Mouse (Mus musculus) ovary, postnatal 10 days (tissue): ENCODE measurements around the gene Epha3.

Experiments
- DNase-seq: peaks from one replicate; pipeline ENCODE4 v3.0.0; 2022; ENCODE audit warnings: low spot score

Epha3 gene

GRCm38 (mm10) chr16:63783544-63783943, 80.4 kb downstream of the Epha3 start:
- DNase-seq, result no peak

GRCm38 (mm10) chr16:63782101-63782500, 81.9 kb downstream of the Epha3 start:
- DNase-seq, result no peak

- no peak for DNase-seq
Measured at GRCm38 (mm10) chr16:63780151-63780550, 83.8 kb downstream of the Epha3 start.

GRCm38 (mm10) chr16:63777811-63778210, 86.2 kb downstream of the Epha3 start:
- DNase-seq, result no peak

- DNase-seq, result no peak
Measured at GRCm38 (mm10) chr16:63772566-63772965, 91.4 kb downstream of the Epha3 start.

GRCm38 (mm10) chr16:63767589-63767988, 96.4 kb downstream of the Epha3 start:
- DNase-seq, result no peak

GRCm38 (mm10) chr16:63761177-63761576, 102.8 kb downstream of the Epha3 start:
- no peak for DNase-seq

GRCm38 (mm10) chr16:63760112-63760511, 103.9 kb downstream of the Epha3 start:
- DNase-seq, result no peak

- DNase-seq, result no peak
Measured at GRCm38 (mm10) chr16:63753052-63753451, 110.9 kb downstream of the Epha3 start.

- no peak for DNase-seq
Measured at GRCm38 (mm10) chr16:63747817-63748216, 116.2 kb downstream of the Epha3 start.

GRCm38 (mm10) chr16:63745465-63745864, 118.5 kb downstream of the Epha3 start:
- DNase-seq, result no peak

- DNase-seq, result no peak
Measured at GRCm38 (mm10) chr16:63743208-63743854, 120.6 kb downstream of the Epha3 start.

GRCm38 (mm10) chr16:63719235-63719634, 144.7 kb downstream of the Epha3 start:
- DNase-seq, result no peak

- DNase-seq, result no peak
Measured at GRCm38 (mm10) chr16:63717317-63717716, 146.7 kb downstream of the Epha3 start.

- DNase-seq, result no peak
Measured at GRCm38 (mm10) chr16:63706912-63707868, 156.8 kb downstream of the Epha3 start.

- DNase-seq, result no peak
Measured at GRCm38 (mm10) chr16:63689371-63689770, 174.6 kb downstream of the Epha3 start.

- no peak for DNase-seq
Measured at GRCm38 (mm10) chr16:63684211-63684610, 179.8 kb downstream of the Epha3 start.

GRCm38 (mm10) chr16:63674426-63674825, 189.5 kb downstream of the Epha3 start:
- no peak for DNase-seq

- DNase-seq, result no peak
Measured at GRCm38 (mm10) chr16:63673236-63673840, 190.6 kb downstream of the Epha3 start.

- no peak for DNase-seq
Measured at GRCm38 (mm10) chr16:63665897-63666464, 198.0 kb downstream of the Epha3 start.

- DNase-seq, result no peak
Measured at GRCm38 (mm10) chr16:63658302-63658974, 205.5 kb downstream of the Epha3 start.

- DNase-seq, result no peak
Measured at GRCm38 (mm10) chr16:63657743-63658142, 206.2 kb downstream of the Epha3 start.
